Mouse (Mus musculus): ENCODE data around the gene H2-K1. TPM values are rescaled to one million over a fixed set of nuclear protein-coding genes. Genes with fewer than 3 reads are reported as not detected.

The H2-K1 gene
- polyA plus RNA-seq, 1 experiment, result not detected

GRCm38 (mm10) chr17:33965846-33966550 lies 34.1 kb downstream of the H2-K1 start:
- H3K4me1 ChIP-seq (ENCODE audit: control insufficient read depth, insufficient read depth, low read length), result no peaks in the 10 kb centered on the region
- 90% methylated on average over 16 of the region's 16 CpGs for WGBS
- no peak overlapping the region for H3K4me3 ChIP-seq (ENCODE audit: insufficient read depth, low read depth, low read length)
- H3K27ac ChIP-seq (ENCODE audit: insufficient read depth, low read depth, low read length), result no peak overlapping the region
- no peak for TF ChIP-seq CTCF (IDR thresholded peaks at IDR 0.05; ENCODE audit: insufficient read depth, low read depth, low read length)
- no peak for TF ChIP-seq POLR2A (IDR thresholded peaks at IDR 0.05; ENCODE audit: insufficient read depth, low read depth, low read length)

- TF ChIP-seq POLR2A (IDR thresholded peaks at IDR 0.05; ENCODE audit: insufficient read depth, low read depth, low read length), result no peak
- no peak for TF ChIP-seq CTCF (IDR thresholded peaks at IDR 0.05; ENCODE audit: insufficient read depth, low read depth, low read length)
- Histone ChIP-seq H3K4me1 (ENCODE audit: control insufficient read depth, insufficient read depth, low read length) (no peaks in the 10 kb centered on the region), H3K27ac (ENCODE audit: insufficient read depth, low read depth, low read length) (no peak overlapping the region), H3K4me3 (ENCODE audit: insufficient read depth, low read depth, low read length) (no peak overlapping the region)
- 87% methylated on average over 17 of the region's 17 CpGs for WGBS
These were observed 34.9 kb downstream of the H2-K1 start for GRCm38 (mm10) chr17:33965082-33965845.

GRCm38 (mm10) chr17:33962876-33963275 lies 37.3 kb downstream of the H2-K1 start:
- TF ChIP-seq POLR2A (IDR thresholded peaks at IDR 0.05; ENCODE audit: insufficient read depth, low read depth, low read length) (no peak), CTCF (IDR thresholded peaks at IDR 0.05; ENCODE audit: insufficient read depth, low read depth, low read length) (no peak)
- H3K27ac ChIP-seq (ENCODE audit: insufficient read depth, low read depth, low read length), result no peak overlapping the region
- H3K4me3 ChIP-seq (ENCODE audit: insufficient read depth, low read depth, low read length), result no peak overlapping the region
- 96% methylated on average over 7 of the region's 7 CpGs for WGBS
- H3K4me1 ChIP-seq (ENCODE audit: control insufficient read depth, insufficient read depth, low read length), result peaks cover under 1% of the 10 kb centered on the region; the same call in 1 of the 2 replicates

GRCm38 (mm10) chr17:33959948-33960347 lies 40.2 kb downstream of the H2-K1 start:
- Histone ChIP-seq H3K4me1 (ENCODE audit: control insufficient read depth, insufficient read depth, low read length) (peaks cover 4% of the 10 kb centered on the region), H3K27ac (ENCODE audit: insufficient read depth, low read depth, low read length) (no peak overlapping the region), H3K4me3 (ENCODE audit: insufficient read depth, low read depth, low read length) (no peak overlapping the region)
- TF ChIP-seq POLR2A (IDR thresholded peaks at IDR 0.05; ENCODE audit: insufficient read depth, low read depth, low read length) (no peak), CTCF (IDR thresholded peaks at IDR 0.05; ENCODE audit: insufficient read depth, low read depth, low read length) (no peak)
- WGBS, result 93% methylated on average over 15 of the region's 15 CpGs

GRCm38 (mm10) chr17:33959135-33959534 lies 41.0 kb downstream of the H2-K1 start:
- Histone ChIP-seq H3K4me3 (ENCODE audit: insufficient read depth, low read depth, low read length) (no peak overlapping the region), H3K4me1 (ENCODE audit: control insufficient read depth, insufficient read depth, low read length) (peaks cover 11% of the 10 kb centered on the region), H3K27ac (ENCODE audit: insufficient read depth, low read depth, low read length) (no peak overlapping the region)
- WGBS, result 94% methylated on average over 13 of the region's 13 CpGs
- no peak for TF ChIP-seq POLR2A (IDR thresholded peaks at IDR 0.05; ENCODE audit: insufficient read depth, low read depth, low read length)
- no peak for TF ChIP-seq CTCF (IDR thresholded peaks at IDR 0.05; ENCODE audit: insufficient read depth, low read depth, low read length)

GRCm38 (mm10) chr17:33958451-33958850 lies 41.7 kb downstream of the H2-K1 start:
- Histone ChIP-seq H3K4me3 (ENCODE audit: insufficient read depth, low read depth, low read length) (no peak overlapping the region), H3K4me1 (ENCODE audit: control insufficient read depth, insufficient read depth, low read length) (peaks cover 12% of the 10 kb centered on the region), H3K27ac (ENCODE audit: insufficient read depth, low read depth, low read length) (no peak overlapping the region)
- TF ChIP-seq CTCF (IDR thresholded peaks at IDR 0.05; ENCODE audit: insufficient read depth, low read depth, low read length) (no peak), POLR2A (IDR thresholded peaks at IDR 0.05; ENCODE audit: insufficient read depth, low read depth, low read length) (no peak)
- WGBS, result 95% methylated on average over 11 of the region's 11 CpGs

- H3K4me1 ChIP-seq (ENCODE audit: control insufficient read depth, insufficient read depth, low read length), result peaks cover 12% of the 10 kb centered on the region
- no peak overlapping the region for H3K27ac ChIP-seq (ENCODE audit: insufficient read depth, low read depth, low read length)
- no peak overlapping the region for H3K4me3 ChIP-seq (ENCODE audit: insufficient read depth, low read depth, low read length)
- TF ChIP-seq POLR2A (IDR thresholded peaks at IDR 0.05; ENCODE audit: insufficient read depth, low read depth, low read length), result no peak
- TF ChIP-seq CTCF (IDR thresholded peaks at IDR 0.05; ENCODE audit: insufficient read depth, low read depth, low read length), result no peak
- 83% methylated on average over 6 of the region's 6 CpGs for WGBS
These were observed 42.7 kb downstream of the H2-K1 start for GRCm38 (mm10) chr17:33957493-33957892.

GRCm38 (mm10) chr17:33956336-33956735 lies 43.8 kb downstream of the H2-K1 start:
- 6% methylated on average over 10 of the region's 10 CpGs for WGBS
- H3K27ac ChIP-seq (ENCODE audit: insufficient read depth, low read depth, low read length), result no peak overlapping the region
- H3K4me1 ChIP-seq (ENCODE audit: control insufficient read depth, insufficient read depth, low read length), result peaks cover 19% of the 10 kb centered on the region
- H3K4me3 ChIP-seq (ENCODE audit: insufficient read depth, low read depth, low read length), result peak overlapping the region; percentile 76
- TF ChIP-seq CTCF (IDR thresholded peaks at IDR 0.05; ENCODE audit: insufficient read depth, low read depth, low read length) (no peak), POLR2A (IDR thresholded peaks at IDR 0.05; ENCODE audit: insufficient read depth, low read depth, low read length) (no peak)

- WGBS, result under 1% methylated on average over 50 of the region's 50 CpGs
- H3K4me1 ChIP-seq (ENCODE audit: control insufficient read depth, insufficient read depth, low read length), result peaks cover 21% of the 10 kb centered on the region
These were observed 44.5 kb downstream of the H2-K1 start, which contains the start of the genes Vps52 and Rps18 for GRCm38 (mm10) chr17:33955555-33956214. Vps52 (plus strand) TSS chr17:33955812. Rps18 (minus strand) TSS chr17:33956001.

More at GRCm38 (mm10) chr17:33955555-33956214, 44.5 kb downstream of the H2-K1 start, which contains the start of the genes Vps52 and Rps18:
- TF ChIP-seq POLR2A (IDR thresholded peaks at IDR 0.05; ENCODE audit: insufficient read depth, low read depth, low read length), result peak; percentile 97
- no peak for TF ChIP-seq CTCF (IDR thresholded peaks at IDR 0.05; ENCODE audit: insufficient read depth, low read depth, low read length)
- Histone ChIP-seq H3K4me3 (ENCODE audit: insufficient read depth, low read depth, low read length) (peak within 1 kb of the TSS; percentile 83), H3K27ac (ENCODE audit: insufficient read depth, low read depth, low read length) (peak within 1 kb of the TSS; percentile 84)
